Mouse (Mus musculus) midbrain, embryonic 16.5 days (tissue): ENCODE results near the gene Surf6. TPM values are rescaled to one million over a fixed set of nuclear protein-coding genes. Genes with fewer than 3 reads are reported as not detected.

ENCODE experiments used
- ATAC-seq: fragments of 200-750 bp; cut with Nextera tagmentation; 2 replicates; pipeline ENCODE4 v1.8.0; 2017; ENCODE audit warnings: moderate TSS enrichment
- H3K27ac ChIP-seq: fragments of 300-500 bp; sonication (generic); 2 replicates; pipeline ENCODE4 v1.5.1; 2014; ENCODE audit warnings: mild to moderate bottlenecking, low read length, mixed read lengths
- H3K27me3 ChIP-seq: fragments of 300-500 bp; sonication (generic); 2 replicates; pipeline ENCODE4 v1.6.1; 2014; ENCODE audit warnings: low read depth, low read length, mixed read lengths; ENCODE audit not compliant: control insufficient read depth, insufficient read depth
- H3K36me3 ChIP-seq: fragments of 300-500 bp; sonication (generic); 2 replicates; pipeline ENCODE4 v1.6.1; 2014; ENCODE audit warnings: mild to moderate bottlenecking, low read length, moderate library complexity, mixed read lengths; ENCODE audit not compliant: control insufficient read depth, insufficient read depth
- H3K4me1 ChIP-seq: fragments of 300-500 bp; sonication (generic); 2 replicates; pipeline ENCODE4 v1.6.1; 2014; ENCODE audit warnings: mild to moderate bottlenecking, low read length, mixed read lengths; ENCODE audit not compliant: control insufficient read depth, insufficient read depth
- H3K4me2 ChIP-seq: fragments of 300-500 bp; sonication (generic); 2 replicates; pipeline ENCODE4 v1.6.1; 2014; ENCODE audit warnings: mild to moderate bottlenecking, low read length, mixed read lengths
- H3K4me3 ChIP-seq: fragments of 300-500 bp; sonication (generic); 2 replicates; pipeline ENCODE4 v1.5.1; 2014; ENCODE audit warnings: low read depth, mild to moderate bottlenecking, low read length, moderate library complexity, mixed read lengths
- H3K9ac ChIP-seq: fragments of 300-500 bp; sonication (generic); 2 replicates; pipeline ENCODE4 v1.6.1; 2014; ENCODE audit warnings: low read depth, low read length, mixed read lengths
- H3K9me3 ChIP-seq: fragments of 300-500 bp; sonication (generic); replicated peaks from 2 replicates; pipeline ENCODE4 v1.6.1; 2014; ENCODE audit warnings: mild to moderate bottlenecking, low read length, mixed read lengths; ENCODE audit not compliant: control insufficient read depth, poor library complexity, severe bottlenecking
- WGBS: fragments of 180-500 bp; shearing (Covaris S2); extraction: QIAGEN DNeasy Blood & Tissue Kit; methylation state at CpG from one replicate; pipeline ENCODE4 v1.1.7; 2014; 5-methylcytosine and 5-hydroxymethylcytosine counted together
- polyA plus RNA-seq: library from polyadenylated mRNA; unstranded; fragments of >200 nt; fragmentation: Nextera tagmentation; extraction: Ambion mirVana; gene quantifications from 2 replicates; pipeline ENCODE4 v1.2.1, GENCODE M21; 2015

The Surf6 gene
- polyA plus RNA-seq, 1 experiment from 2014 or later = 30.7 TPM

DNA sequence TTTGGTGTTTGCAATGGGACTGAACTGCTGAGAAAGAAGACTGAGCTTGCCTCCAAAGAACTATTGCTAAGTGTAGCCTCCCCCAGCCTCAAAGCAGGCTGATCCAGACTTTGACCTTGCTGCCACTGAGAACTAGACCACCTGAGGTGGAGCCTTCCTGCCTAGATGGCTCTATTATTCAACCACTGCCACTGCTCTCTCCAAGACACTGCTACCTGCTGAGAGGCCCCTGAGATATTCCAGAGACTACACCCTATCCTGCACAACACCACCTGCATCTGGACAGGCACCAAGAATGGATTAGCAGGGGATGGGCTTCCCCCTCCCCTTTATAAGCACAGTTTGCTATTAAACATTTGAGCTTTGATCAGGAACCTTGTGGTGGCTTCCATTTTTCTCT, 24.1 kb downstream of the Surf6 start:
- Histone ChIP-seq H3K9ac (no peak overlapping the region), H3K9me3 (peaks cover 1% of the 10 kb centered on the region; the same call in 1 of the 2 replicates), H3K36me3 (no peaks in the 10 kb centered on the region), H3K4me3 (no peak overlapping the region), H3K27me3 (no peaks in the 10 kb centered on the region), H3K4me1 (no peaks in the 10 kb centered on the region), H3K27ac (no peak overlapping the region), H3K4me2 (no peak overlapping the region)
- ATAC-seq = no peak

DNA sequence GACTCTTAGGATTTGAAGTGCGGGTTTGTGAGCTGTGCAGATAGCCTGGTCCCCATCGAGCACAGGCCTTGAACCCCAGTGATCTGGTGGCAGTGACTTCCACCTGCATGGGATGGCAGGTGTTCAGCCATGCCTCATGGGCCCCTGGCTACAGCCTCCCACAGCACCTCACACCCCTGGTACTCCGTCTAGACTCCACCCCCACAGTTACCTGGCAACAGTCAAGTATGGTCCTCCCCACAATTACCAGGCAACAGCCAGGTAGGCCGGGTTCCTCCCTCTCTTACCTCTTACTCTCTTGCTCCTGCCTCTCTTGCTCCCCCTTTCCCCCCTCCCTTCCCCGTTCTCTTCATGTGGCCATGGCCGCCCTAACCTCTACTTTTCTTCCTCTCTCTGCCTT, 32.0 kb downstream of the Surf6 start:
- Histone ChIP-seq H3K9me3 (no peaks in the 10 kb centered on the region), H3K4me3 (no peak overlapping the region), H3K4me2 (no peak overlapping the region), H3K27me3 (no peaks in the 10 kb centered on the region), H3K4me1 (no peaks in the 10 kb centered on the region), H3K36me3 (no peaks in the 10 kb centered on the region), H3K27ac (no peak overlapping the region), H3K9ac (no peak overlapping the region)
- 69% methylated on average over 6 of the region's 6 CpGs for WGBS
- ATAC-seq = no peak

DNA sequence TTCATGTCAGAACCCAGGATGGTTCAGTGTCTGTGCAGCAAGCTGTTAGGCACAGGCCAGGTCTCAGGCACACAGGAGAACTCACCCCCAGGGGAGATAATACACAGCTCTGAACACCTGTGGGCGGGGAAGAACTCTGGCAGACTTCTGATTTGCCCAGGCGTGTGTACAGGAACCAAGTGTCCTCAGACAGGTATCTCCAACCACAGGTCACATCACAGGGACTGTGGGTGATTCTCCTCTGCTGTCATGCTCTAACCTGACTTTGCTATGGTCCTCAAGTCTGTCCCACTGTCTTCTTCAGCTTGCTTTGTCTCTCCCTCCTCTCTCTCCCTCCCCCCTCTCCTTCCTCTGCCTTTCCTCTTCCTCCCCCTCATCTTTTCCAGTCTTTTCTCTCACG, 37.8 kb downstream of the Surf6 start, which contains the start of gene Abo:
Gene Abo, minus strand, starts transcription at position 101 of the 400 bp plus-strand sequence.
- no peak within 1 kb of the TSS for H3K27ac ChIP-seq
- H3K27me3 ChIP-seq = no peaks in the 10 kb centered on the region
- ATAC-seq = no peak
- H3K36me3 ChIP-seq = no peaks in the 10 kb centered on the region
- H3K4me3 ChIP-seq = no peak within 1 kb of the TSS
- no peak within 1 kb of the TSS for H3K9ac ChIP-seq
- H3K4me1 ChIP-seq = no peaks in the 10 kb centered on the region
- no peaks in the 10 kb centered on the region for H3K9me3 ChIP-seq
- H3K4me2 ChIP-seq = no peak within 1 kb of the TSS
- 70% methylated on average over 3 of the region's 3 CpGs for WGBS

DNA sequence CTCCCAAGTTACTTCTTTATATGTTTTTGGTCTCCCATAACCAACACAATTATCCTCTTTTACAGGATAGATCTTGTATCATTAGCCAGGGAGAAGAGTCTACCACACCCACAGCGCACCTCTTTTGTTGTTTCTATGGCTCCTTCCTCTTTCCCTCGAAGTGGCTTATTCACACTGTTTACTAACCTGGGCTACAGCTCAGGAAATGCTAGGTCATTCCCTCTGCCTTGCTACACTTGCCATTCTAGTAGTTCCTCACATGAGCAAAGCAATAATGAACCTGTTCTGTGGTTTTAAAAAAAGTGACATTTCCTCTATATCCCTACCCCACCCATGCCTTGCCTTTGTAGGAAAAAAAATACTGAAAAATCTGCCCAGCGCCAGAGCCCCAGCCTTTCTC, 39.8 kb downstream of the Surf6 start:
- ATAC-seq = no peak
- Histone ChIP-seq H3K27me3 (no peaks in the 10 kb centered on the region), H3K4me2 (no peak overlapping the region), H3K9me3 (no peaks in the 10 kb centered on the region), H3K4me3 (no peak overlapping the region), H3K4me1 (no peaks in the 10 kb centered on the region), H3K9ac (no peak overlapping the region), H3K36me3 (no peaks in the 10 kb centered on the region), H3K27ac (no peak overlapping the region)
- 81% methylated on average over 3 of the region's 3 CpGs for WGBS

DNA sequence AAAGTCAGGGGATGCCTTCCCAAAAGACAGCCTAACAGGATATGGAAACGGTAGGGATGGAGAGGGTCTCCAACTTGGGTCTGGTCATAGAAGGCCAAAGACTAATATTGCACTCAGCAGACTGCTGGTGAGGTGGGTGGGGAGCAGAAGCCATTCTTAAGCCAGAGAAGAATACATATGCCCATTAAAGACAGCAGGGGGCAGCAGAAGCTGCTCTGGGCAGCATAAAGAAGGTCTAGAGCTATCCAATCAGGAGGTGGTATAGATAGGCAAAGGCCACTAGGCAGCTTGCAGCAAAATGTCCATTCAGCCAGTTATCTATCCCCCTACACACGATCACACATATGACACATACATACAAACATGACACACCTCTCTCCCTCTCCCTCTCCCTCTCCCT, 55.0 kb downstream of the Surf6 start:
- ATAC-seq = no peak
- Histone ChIP-seq H3K4me1 (no peaks in the 10 kb centered on the region), H3K27me3 (no peaks in the 10 kb centered on the region), H3K4me2 (no peak overlapping the region), H3K27ac (no peak overlapping the region), H3K36me3 (no peaks in the 10 kb centered on the region), H3K4me3 (no peak overlapping the region), H3K9ac (no peak overlapping the region), H3K9me3 (no peaks in the 10 kb centered on the region)
- WGBS = 57% methylated on average over 2 of the region's 2 CpGs

Other genes starting within 250 kb of the Surf6 start
- not detected in 2 replicates for gene Lcn4, start 231.6 kb downstream of the Surf6 start, polyA plus RNA-seq
- gene Abo, start 37.9 kb downstream of the Surf6 start, polyA plus RNA-seq = not detected in 2 replicates
- gene Med22, start 7.8 kb upstream of the Surf6 start, polyA plus RNA-seq = 134 and 137 TPM in 2 replicates
- 376 and 399 TPM in 2 replicates for gene Rpl7a, start 7.9 kb upstream of the Surf6 start, polyA plus RNA-seq
- 58.6 and 59.2 TPM in 2 replicates for gene Surf2, start 13.5 kb upstream of the Surf6 start, polyA plus RNA-seq
- gene Surf1, start 13.7 kb upstream of the Surf6 start, polyA plus RNA-seq = 90.1 and 97.5 TPM in 2 replicates
- 99.9 and 103 TPM in 2 replicates for gene Surf4, start 31.0 kb upstream of the Surf6 start, polyA plus RNA-seq
- gene Stkld1, start 31.2 kb upstream of the Surf6 start, polyA plus RNA-seq = 0.38 and 0.41 TPM in 2 replicates
- 35.8 and 36.4 TPM in 2 replicates for gene Rexo4, start 61.5 kb upstream of the Surf6 start, polyA plus RNA-seq
- not detected in 2 replicates for gene Adamts13, start 70.5 kb upstream of the Surf6 start, polyA plus RNA-seq
- 103 and 116 TPM in 2 replicates for gene Cacfd1, start 107.0 kb upstream of the Surf6 start, polyA plus RNA-seq
- gene Slc2a6, start 125.1 kb upstream of the Surf6 start, polyA plus RNA-seq = 9.8 and 12.8 TPM in 2 replicates
- 0.24 TPM in 1 of 2 replicates, not detected in the other for gene Mymk, start 169.3 kb upstream of the Surf6 start, polyA plus RNA-seq
- 10.6 and 10.8 TPM in 2 replicates for gene Adamtsl2, start 176.5 kb upstream of the Surf6 start, polyA plus RNA-seq
- gene Fam163b, start 239.6 kb upstream of the Surf6 start, polyA plus RNA-seq = 5.0 and 8.1 TPM in 2 replicates